Comparison of ENCODE assay signal across 11 mouse cellular contexts in genomic region chr4:43294001-43294400, GRCm38 (mm10). TPM values are rescaled to one million over a fixed set of nuclear protein-coding genes. Genes with fewer than 3 reads are reported as not detected.
DNase-seq lines count a peak whose midpoint lies in the region; ATAC-seq and TF ChIP-seq lines count a peak whose summit lies in the region.
"Had no signal": no experiment of that assay in that cellular context is flagged by ENCODE, and none has a peak within 500 bp of the region (broad histone marks: within the 10 kb centered on the region; RNA-seq: fewer than 3 reads in every experiment).

No protein-coding gene starts in this region.

- H3K36me3 ChIP-seq in hindbrain, embryonic 10.5 days: no peaks in the 10 kb centered on the region
- no peaks in the 10 kb centered on the region for H3K36me3 ChIP-seq in hindbrain, embryonic 16.5 days (ENCODE audit: control insufficient read depth, insufficient read depth, low read length)
- no peaks in the 10 kb centered on the region; the same call in 1 of the 2 replicates for H3K36me3 ChIP-seq in testis, adult 2 months (ENCODE audit: control insufficient read depth, insufficient read depth, low read length)
- H3K36me3 ChIP-seq in embryonic facial prominence, embryonic 10.5 days (replicated peaks): no peaks in the 10 kb centered on the region
- no peaks in the 10 kb centered on the region for H3K36me3 ChIP-seq in splenic B cell, adult 2 months (ENCODE audit: control insufficient read depth, insufficient read depth, low read length, poor library complexity, severe bottlenecking)
- H3K36me3 ChIP-seq: embryonic facial prominence, embryonic 15.5 days; liver, embryonic 13.5 days had no signal

- no peak for TF ChIP-seq POLR2A in testis, adult 2 months (IDR thresholded peaks at IDR 0.05; ENCODE audit: control insufficient read depth, low read depth, low read length)

- H3K4me1 ChIP-seq in hindbrain, embryonic 10.5 days (replicated peaks): peaks cover 5% of the 10 kb centered on the region; the same call in 1 of the 2 replicates
- H3K4me1 ChIP-seq in hindbrain, embryonic 16.5 days (ENCODE audit: control insufficient read depth, insufficient read depth, low read depth, low read length): no peaks in the 10 kb centered on the region
- no peaks in the 10 kb centered on the region for H3K4me1 ChIP-seq in testis, adult 2 months (ENCODE audit: control insufficient read depth, insufficient read depth, low read length)
- peaks cover 5% of the 10 kb centered on the region; the same call in 1 of the 2 replicates for H3K4me1 ChIP-seq in embryonic facial prominence, embryonic 10.5 days
- H3K4me1 ChIP-seq: liver, embryonic 13.5 days had no signal

- no peak overlapping the region for H3K9ac ChIP-seq in hindbrain, embryonic 16.5 days (ENCODE audit: low read depth, low read length)
- H3K9ac ChIP-seq: embryonic facial prominence, embryonic 15.5 days; hindbrain, embryonic 14.5 days; liver, embryonic 13.5 days had no signal

- H3K9me3 ChIP-seq in hindbrain, embryonic 10.5 days: no peaks in the 10 kb centered on the region
- no peaks in the 10 kb centered on the region for H3K9me3 ChIP-seq in hindbrain, embryonic 16.5 days (ENCODE audit: control insufficient read depth, low read length)
- 0 out of 2 replicates have a peak, but pooled peaks cover 2% of the 10 kb centered on the region for H3K9me3 ChIP-seq in embryonic facial prominence, embryonic 10.5 days
- H3K9me3 ChIP-seq: embryonic facial prominence, embryonic 15.5 days; liver, embryonic 13.5 days had no signal

- H3K27ac ChIP-seq in hindbrain, embryonic 10.5 days: peak overlapping the region; percentile 23; the same call in 1 of the 2 replicates
- no peak overlapping the region for H3K27ac ChIP-seq in hindbrain, embryonic 16.5 days (ENCODE audit: low read depth, low read length)
- H3K27ac ChIP-seq in testis, adult 2 months (ENCODE audit: control insufficient read depth, insufficient read depth, low read depth, low read length): no peak overlapping the region
- H3K27ac ChIP-seq in embryonic facial prominence, embryonic 10.5 days (replicated peaks): no peak overlapping the region
- H3K27ac ChIP-seq: embryonic facial prominence, embryonic 15.5 days; hindbrain, embryonic 14.5 days; liver, embryonic 13.5 days had no signal

- WGBS in hindbrain, embryonic 10.5 days: 31% methylated on average over 6 of the region's 6 CpGs
- WGBS in hindbrain, embryonic 16.5 days: 31% methylated on average over 6 of the region's 6 CpGs
- 34% methylated on average over 6 of the region's 6 CpGs for WGBS in embryonic facial prominence, embryonic 10.5 days

- H3K27me3 ChIP-seq in hindbrain, embryonic 10.5 days (ENCODE audit: insufficient read depth, poor library complexity, severe bottlenecking): no peaks in the 10 kb centered on the region
- no peaks in the 10 kb centered on the region for H3K27me3 ChIP-seq in hindbrain, embryonic 16.5 days (replicated peaks; ENCODE audit: control insufficient read depth, insufficient read depth, low read length)
- no peaks in the 10 kb centered on the region for H3K27me3 ChIP-seq in testis, adult 2 months (ENCODE audit: control insufficient read depth, insufficient read depth, low read length)
- no peaks in the 10 kb centered on the region for H3K27me3 ChIP-seq in embryonic facial prominence, embryonic 10.5 days (replicated peaks; ENCODE audit: low read depth, poor library complexity, severe bottlenecking)
- no peaks in the 10 kb centered on the region for H3K27me3 ChIP-seq in splenic B cell, adult 2 months (ENCODE audit: control insufficient read depth, insufficient read depth, low read length, poor library complexity, severe bottlenecking)
- H3K27me3 ChIP-seq: embryonic facial prominence, embryonic 15.5 days; liver, embryonic 13.5 days had no signal

- ATAC-seq in hindbrain, embryonic 16.5 days: no peak

- no peak overlapping the region for H3K4me3 ChIP-seq in hindbrain, embryonic 10.5 days
- H3K4me3 ChIP-seq in hindbrain, embryonic 16.5 days (ENCODE audit: low read length): no peak overlapping the region
- H3K4me3 ChIP-seq in testis, adult 2 months (ENCODE audit: control insufficient read depth, low read depth, low read length): no peak overlapping the region
- no peak overlapping the region for H3K4me3 ChIP-seq in embryonic facial prominence, embryonic 10.5 days
- H3K4me3 ChIP-seq: embryonic facial prominence, embryonic 15.5 days; liver, embryonic 13.5 days had no signal

- no peak overlapping the region for H3K4me2 ChIP-seq in hindbrain, embryonic 16.5 days (ENCODE audit: low read length)
- H3K4me2 ChIP-seq: embryonic facial prominence, embryonic 15.5 days; hindbrain, embryonic 14.5 days; liver, embryonic 13.5 days had no signal

- peak; percentile 27 for DNase-seq in hindbrain, embryonic 10.5 days (ENCODE audit: low spot score)
- DNase-seq in testis, postnatal 10 days (ENCODE audit: low spot score): no peak
- peak; percentile 41 for DNase-seq in embryonic facial prominence, embryonic 10.5 days (ENCODE audit: low spot score)
- peak; percentile 4 for DNase-seq in splenic B cell, adult 2 months (ENCODE audit: low read depth, low spot score)
- no peak for DNase-seq in right cerebral cortex, postnatal 36 days (ENCODE audit: low spot score in 2 of 2)
- no peak for DNase-seq in cerebellum, adult 11-12 months
- DNase-seq: liver, embryonic 13.5 days had no signal

- peak; percentile 26; the same call in 1 of the 2 replicates for TF ChIP-seq CTCF in testis, adult 2 months (IDR thresholded peaks at IDR 0.05; ENCODE audit: control insufficient read depth, insufficient read depth, insufficient replicate concordance, low read depth, low read length)

RNA-seq across cellular contexts. Expression of gene Atp8b5, which starts 27.0 kb away (rescaled TPM):
- polyA plus RNA-seq in hindbrain, embryonic 10.5 days (2016; fragmentation: Nextera tagmentation; extraction: Ambion mirVana): 0.18 and 0.26 TPM in 2 replicates
- 0.60 and 1.2 TPM in 2 replicates for polyA plus RNA-seq in hindbrain, embryonic 16.5 days (2015; fragmentation: Nextera tagmentation; extraction: Ambion mirVana)
- polyA plus RNA-seq in testis, adult 2 months (2012; rRNA removed): 23.5 and 27.9 TPM in 2 replicates
- polyA plus RNA-seq in embryonic facial prominence, embryonic 10.5 days (2016; fragmentation: Nextera tagmentation; extraction: Ambion mirVana): 0.16 and 0.36 TPM in 2 replicates

Comparison
In these comparisons a context has a peak if more than half of its experiments do, and no peak if none do; other contexts are left out.
1. DNase-seq: peak in hindbrain, embryonic 10.5 days (single experiment), embryonic facial prominence, embryonic 10.5 days (single experiment) and splenic B cell, adult 2 months (single experiment); none in testis, postnatal 10 days (single experiment), right cerebral cortex, postnatal 36 days (0 of 2) and cerebellum, adult 11-12 months (single experiment).
2. RNA of gene Atp8b5, which starts 27.0 kb away (polyA plus RNA-seq): 23.5 to 27.9 TPM in testis, adult 2 months; 0.60 to 1.2 TPM in hindbrain, embryonic 16.5 days, 0.18 to 0.26 TPM in hindbrain, embryonic 10.5 days and 0.16 to 0.36 TPM in embryonic facial prominence, embryonic 10.5 days; every median in the first group is over 10 times any median in the second.